Mouse (Mus musculus): ENCODE results near the gene Chac1.
A peak's percentile ranks its signal among the peaks of the same experiment; 100 is the strongest.

DNA sequence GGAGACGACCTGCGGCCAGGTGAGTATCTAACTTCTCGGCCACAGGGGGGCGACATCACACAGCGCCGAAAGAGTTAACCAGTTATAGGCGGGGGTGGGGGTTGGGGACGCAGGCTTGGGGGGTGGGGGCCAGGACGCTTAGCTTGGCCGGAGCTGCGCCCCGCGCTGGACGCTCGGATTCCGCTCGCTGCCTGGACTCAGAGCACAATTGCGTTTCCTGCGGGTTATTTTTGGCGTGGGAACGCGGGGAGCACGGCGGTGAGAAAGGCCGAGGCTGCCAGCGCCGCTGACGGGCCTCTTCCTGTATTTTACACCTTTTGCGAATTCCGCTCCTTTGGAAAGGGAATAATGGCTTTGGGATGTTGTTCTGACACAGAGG, 23.9 kb upstream of the Chac1 start:
- TF ChIP-seq POLR2A (IDR thresholded peaks at IDR 0.05; ENCODE audit: borderline replicate concordance, control insufficient read depth, low read depth, low read length) (no peak), CTCF (IDR thresholded peaks at IDR 0.05; ENCODE audit: control insufficient read depth, insufficient read depth, low read length) (peak; percentile 30; the same call in 1 of the 2 replicates)
